Mouse (Mus musculus) urinary bladder, postnatal 14 days (tissue): ENCODE results near the gene Baz2b.

Experiments used
- DNase-seq: peaks from one replicate; pipeline ENCODE4 v3.0.0; 2021; ENCODE audit warnings: low spot score

The Baz2b gene

DNA sequence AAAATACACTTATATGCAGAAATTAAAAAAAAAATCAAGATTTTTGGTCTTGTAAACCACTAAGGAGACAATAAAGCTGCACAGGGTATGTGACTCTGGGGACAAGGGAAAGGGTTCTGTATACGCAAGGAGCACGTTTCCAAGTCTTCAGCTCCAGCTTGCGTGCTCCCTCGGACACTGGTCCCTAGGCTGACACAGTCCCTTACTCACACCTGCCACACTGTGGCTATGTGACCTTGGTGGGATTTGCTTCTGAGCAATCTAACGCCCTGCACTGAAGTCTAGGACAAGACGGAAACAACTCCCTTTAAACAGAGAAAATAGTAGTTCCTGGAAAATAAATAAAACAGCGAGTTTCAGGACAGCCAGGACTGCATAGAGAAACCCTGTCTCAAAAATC is 253.7 kb downstream of the Baz2b start:
- no peak for DNase-seq

DNA sequence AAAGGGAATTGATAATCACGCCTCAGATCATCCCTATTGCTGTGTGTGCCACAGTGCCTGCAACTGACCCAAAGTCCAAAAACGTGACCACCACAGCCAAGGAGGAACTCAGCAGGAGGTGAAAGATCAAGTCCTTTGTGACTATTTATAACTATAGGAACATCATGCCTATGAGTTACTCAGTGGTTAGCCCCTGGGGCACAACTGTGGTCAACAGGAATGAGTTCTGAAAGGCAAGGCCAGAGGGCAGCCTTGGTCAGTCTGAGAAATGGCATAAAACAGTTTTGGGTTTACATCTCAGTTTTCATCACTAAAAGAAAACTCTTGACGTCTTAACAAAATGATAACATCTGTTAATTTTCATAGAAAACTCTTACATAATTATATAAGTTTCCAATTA is 254.8 kb downstream of the Baz2b start:
- DNase-seq = no peak

DNA sequence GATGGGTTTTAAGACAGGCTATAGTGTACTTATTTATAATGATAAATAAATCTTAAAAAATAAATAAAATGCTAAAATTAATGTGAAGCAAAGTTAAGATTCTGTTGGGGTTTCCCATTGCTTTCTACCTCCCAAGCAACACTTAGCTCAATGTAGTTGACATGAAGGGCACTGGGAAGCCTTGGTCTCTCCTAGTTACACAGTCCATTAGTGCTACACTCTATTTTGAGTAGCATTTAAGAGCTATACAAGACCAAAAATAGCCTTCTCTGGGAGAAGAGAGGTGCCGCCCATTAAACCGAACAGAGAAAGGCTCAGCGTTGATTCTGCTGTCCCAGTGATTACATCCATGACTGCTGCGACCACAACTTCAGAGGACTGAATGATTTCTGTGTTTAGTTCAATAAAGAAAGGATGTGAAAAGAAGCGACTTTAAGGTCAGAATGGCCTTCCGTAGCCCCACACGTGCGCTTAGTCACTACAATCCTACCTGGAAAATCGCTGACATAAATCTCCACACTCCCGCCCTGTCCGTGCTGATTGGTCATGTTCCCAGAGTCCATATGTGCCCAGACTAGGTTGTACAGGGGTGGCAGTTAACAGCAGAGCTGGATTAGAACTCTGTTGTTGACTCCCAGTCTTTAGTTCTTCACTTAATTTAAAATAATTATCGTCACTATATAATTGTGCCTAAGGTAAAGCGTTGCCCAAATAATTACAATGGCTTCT is 257.2 kb downstream of the Baz2b start:
- no peak for DNase-seq

DNA sequence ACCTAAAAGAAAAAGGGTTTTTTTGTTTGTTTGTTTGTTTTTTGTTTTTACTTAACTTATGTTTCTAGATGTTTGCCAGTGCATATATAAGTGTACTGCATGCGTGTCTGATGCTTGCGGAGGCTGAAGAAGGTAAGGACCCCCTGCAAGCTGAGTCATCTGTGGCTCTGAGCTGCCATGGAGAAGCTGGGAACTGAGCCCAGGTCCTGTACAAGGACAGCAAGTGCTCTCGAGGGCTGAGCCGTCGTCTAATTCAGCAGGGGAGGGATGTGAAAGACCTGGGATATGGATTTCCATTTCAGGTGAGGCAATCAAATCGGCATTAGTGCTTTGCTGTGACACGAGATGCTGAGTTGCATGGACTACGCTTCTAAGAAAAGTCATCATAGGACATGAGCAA is 257.9 kb downstream of the Baz2b start:
- DNase-seq = no peak

DNA sequence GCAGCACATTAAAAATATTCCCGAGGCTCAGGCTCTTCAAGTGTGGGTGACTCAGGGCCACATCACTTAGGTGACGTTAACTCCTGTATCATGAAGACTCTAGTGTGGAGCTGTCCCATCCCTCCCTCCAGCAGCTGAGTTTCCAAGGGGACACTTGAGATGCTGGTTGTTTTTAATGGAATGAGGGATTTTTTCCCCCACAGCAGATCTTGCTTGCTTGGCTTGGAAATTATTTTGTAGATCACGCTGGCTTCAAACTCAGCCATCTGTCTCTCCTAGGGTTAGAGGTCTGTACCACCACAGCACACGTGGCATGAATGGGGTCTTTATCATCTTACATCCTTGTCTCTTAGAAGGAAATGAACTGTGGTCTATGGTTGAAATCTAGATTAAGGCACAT is 258.5 kb downstream of the Baz2b start:
- DNase-seq = no peak

DNA sequence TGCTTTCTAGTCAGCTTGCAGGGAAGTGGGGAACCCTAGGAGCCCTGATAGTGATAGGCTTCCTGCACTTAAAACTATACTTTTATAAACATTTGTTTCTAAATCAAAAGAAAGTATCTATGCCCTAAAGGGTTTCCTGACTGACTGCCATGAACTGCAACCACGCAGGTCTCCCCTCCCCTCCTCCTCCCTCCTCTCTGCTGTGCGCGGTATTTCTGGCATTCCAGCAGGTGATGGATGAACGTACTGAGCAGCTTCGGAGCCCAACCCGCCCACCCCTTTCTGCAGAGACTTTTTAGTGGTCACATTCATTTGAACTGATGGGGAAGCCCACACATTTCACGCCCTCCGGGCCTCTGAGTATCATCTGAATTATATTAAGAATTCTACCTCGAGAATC is 273.3 kb downstream of the Baz2b start:
- no peak for DNase-seq

DNA sequence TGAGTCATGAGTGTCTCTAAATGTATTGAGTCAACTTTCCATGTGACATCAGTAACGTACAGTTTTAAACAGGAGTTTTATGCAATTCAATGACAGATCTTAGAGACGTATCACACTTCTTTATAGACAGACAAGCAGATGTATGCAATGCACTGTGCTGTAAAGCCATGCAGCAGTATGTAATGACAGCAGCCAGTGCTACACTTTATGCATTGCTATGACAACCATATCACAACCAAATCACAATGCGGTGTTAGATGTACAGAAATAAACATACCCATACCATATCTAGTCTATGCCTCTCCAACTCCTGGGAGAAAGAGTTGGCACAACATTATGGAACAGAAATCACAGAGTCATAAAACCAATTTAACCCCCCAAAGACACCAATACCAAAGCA is 276.5 kb downstream of the Baz2b start:
- no peak for DNase-seq

DNA sequence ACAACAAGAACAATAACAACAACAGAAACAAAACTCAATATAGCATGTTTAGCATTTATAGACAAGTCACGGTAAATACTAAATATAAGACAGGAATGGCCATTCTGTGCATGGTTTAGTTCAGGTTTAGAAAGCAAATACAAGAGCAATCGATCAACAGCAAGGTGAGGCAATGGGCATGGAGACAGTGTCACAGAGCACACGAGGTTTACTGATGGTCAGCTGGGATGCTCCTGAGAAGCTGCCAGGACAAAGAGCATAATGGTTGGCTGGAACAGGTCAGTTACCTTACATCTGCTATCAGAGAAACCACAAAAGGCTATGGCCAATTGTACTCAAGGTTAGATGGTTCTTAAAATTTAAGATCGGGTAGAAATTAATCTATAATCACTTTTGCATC is 277.4 kb downstream of the Baz2b start:
- no peak for DNase-seq

DNA sequence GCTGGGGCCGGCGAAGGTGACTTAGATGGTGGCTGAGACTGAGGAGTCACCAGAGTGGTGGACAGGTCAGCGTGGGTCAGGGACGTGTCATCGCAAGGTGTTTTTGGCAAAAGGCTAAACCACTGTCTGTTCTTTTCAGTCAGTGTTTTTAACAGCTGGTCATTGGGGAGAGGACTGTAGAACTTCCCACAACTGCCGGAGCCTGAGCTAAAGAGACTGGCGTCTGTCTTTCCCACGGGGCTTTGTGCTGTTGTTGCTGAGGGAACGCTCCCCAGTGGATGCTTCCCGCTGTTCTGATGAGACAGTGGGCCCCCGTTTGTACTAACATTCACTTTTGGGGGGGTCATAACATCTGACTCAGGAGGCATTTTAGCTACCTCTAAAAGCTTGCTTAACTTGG is 296.0 kb downstream of the Baz2b start:
- no peak for DNase-seq

DNA sequence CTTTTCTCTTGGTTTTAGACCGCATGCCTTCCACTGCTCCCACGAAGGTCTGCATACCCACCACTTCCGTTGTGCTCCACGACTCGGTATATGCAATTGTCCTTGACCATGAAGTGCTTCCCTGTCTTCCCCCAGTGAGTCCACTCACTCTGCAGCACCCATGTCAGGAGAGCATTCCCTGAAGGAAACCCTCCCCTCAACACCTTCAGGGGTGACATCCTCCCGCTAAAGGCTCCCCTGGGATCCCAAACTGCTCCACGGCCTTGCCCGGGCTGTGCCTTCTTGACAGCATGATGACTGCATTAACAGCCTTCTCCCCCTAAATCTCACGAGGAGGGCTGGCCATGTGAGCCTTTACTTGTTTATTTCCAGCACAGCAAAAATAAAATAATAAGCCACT is 301.6 kb downstream of the Baz2b start:
- DNase-seq = no peak

DNA sequence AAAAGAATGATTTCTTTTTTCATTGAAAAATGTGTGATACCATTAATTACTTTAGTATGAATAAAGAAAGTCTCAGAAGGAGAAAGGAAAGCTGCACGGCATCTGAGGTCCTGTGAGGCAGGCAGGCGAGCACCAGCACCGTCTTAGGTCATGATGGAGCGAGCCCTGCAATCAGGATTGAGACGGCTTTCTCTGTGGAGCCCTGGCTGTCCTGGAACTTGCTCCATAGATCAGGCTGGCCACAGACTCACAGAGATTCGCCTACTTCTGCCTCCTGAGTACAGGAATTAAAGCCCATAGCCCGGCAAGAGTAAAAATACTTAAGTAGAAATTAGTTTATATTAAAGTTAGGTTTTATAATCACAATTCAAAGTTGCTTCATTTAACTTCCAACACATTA is 305.6 kb downstream of the Baz2b start:
- DNase-seq = no peak

DNA sequence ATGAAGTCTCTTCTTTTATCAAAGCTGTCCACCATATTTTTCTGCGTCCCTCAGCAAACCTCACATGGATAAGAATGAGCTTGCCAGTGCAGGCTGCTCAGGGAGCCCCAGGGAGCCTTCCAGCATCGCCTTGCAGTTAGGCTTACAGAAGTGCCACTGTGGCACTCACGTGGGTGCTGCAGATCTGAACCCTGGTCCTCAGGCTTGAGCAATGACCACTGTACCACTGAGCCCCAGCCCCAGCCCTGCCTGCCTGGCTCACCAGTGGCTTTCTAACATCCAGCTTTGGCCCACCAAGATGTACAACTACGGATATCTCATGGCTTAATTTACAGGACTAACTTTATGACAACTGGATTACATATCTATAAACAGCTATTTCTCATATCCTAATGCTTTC is 311.0 kb downstream of the Baz2b start:
- DNase-seq = no peak

DNA sequence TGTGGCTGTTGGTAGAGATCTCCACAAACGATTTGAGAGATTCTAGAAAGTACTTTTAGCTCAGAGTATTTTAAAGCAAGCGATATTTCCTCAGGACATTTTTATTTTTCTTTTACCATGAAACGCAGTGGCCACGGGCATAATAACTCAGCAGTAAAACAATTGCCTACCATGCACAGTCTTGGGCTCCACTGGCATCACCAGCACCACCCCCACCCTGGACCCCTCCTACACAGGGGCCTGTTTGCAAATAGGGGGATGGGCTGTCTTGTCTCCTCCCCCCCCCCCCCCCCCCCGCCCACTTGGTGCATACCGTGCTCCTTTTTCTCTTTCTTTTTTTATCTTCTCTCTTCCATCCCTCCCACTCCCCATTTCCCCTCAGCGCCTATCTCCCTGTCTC is 311.5 kb downstream of the Baz2b start:
- no peak for DNase-seq

DNA sequence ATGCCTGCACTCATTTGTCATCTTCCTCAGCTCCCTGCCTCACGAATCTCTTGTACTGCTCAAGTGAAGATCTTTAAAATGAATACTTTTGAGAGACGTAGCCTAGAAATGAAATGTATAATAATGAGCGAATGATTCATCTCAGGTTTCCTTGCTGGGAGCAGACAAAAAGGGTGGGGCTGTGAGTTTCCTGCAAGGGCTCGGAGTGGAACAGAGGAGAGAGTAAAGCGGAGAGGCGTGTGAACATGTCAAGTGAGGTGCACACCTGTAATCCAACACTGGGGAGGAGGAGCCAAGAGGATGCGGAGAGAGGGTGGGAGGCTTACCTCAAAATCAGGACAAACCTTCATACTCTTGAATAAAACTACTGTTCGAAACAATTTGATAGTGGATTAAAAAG is 312.8 kb downstream of the Baz2b start:
- DNase-seq = peak; percentile 21

DNA sequence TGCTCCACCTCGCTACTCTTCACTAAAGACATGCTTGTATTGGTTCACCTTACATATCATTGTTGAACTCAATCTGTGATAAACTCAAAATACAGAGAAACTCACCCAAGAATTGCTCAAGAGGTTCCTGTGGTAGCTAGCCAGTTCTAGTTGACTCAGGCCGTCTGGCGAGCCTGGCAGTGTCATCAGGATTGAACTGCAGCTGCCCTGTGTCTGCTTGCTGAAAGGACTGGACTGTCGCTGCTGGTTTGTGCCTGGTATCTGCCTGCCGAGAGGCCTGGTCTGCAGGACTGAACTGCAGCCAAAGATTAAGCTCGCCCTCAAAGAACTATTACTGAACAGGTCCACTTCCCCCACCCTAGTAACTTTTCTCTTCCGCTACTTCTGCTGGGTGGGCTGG is 313.2 kb downstream of the Baz2b start:
- DNase-seq = peak; percentile 36

DNA sequence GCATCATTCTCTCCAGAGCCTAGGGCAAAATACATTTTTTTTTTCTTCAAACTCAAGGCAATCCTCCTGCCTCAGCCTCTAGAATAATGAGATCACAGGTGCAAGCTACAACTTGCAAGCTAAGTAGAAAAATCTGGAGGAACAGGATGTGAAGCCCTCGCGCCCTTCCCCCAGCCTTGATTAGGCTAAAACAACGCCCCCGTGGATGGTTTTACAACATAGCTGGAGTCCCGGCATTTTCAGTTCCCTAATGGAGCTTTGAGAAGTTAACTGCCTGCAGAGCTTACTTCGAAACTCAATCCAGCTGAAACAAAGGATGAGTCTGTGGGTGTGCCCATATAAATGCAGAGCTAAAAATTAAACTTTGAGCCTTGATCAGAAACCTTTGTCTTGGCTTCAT is 319.9 kb downstream of the Baz2b start:
- no peak for DNase-seq

DNA sequence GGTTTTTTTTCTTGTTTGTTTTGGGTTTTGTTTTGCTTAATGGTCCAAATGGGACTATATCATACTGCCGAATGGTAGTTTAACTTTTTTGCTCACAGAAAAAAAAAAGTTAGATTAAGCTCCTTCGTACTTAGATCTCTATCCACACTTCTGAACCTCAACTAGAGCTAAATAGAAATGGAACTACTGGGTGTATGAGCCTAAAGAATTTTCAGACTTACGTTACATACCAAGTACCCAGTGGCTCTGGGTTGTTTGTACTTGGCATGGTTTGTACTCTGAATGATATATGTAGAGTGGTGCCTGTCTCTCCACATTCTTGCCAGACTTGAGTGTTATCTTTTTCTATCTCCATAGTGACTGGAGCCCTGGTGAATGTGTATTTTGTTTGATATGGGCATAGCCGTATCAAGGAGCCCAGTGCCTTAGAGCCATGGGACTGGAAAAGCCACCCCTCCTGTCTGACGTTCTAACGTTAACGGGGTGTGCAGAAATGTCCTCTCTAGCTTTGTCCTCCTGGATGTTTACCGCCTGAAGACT is 326.8 kb downstream of the Baz2b start:
- no peak for DNase-seq

DNA sequence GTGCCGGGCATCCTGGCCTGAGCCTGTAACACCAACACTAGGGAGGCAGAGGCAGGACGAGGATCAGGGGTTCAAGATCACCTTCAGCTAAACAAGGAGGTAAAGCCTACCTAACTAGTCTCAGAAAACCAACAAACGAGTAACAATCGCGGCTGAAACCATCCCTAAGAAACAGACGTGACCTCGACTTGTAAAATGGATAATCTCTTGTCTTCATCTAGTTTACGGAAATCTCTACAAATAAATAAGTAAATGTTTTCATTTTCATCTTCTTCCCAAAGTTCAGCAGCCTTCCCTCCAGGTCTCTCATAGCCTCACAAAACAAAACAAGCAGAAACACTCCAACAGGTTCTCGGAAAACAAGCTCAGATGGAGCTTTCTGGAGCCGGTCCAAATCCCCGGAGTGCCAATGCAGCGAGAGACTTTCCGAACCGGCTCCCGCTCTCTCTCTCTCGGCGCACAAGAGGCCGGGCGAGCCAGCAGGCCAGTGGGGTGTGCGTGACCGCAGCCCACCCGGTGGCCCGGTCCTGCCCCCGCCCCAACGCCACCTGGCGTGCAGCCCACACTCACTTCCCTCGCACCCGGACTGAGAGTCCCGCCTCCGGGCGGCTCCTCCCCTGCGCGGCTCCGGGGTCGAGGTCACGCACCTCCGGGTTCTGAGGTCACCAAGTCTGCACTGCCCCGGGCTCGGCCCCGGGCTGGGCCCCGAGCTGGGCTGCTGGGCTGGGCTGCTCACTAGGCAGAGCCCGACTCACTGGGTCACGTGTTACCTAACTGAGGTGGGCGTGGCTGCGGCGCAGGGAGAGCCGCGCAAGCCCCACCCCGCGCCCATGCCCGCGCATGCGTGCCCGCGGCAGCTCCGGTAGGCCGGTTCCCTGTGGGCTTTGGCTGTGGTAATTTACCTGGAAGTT is 327.6 kb downstream of the Baz2b start, which contains the start of gene Wdsub1:
Gene Wdsub1, minus strand, starts transcription at position 761 of the 911 bp plus-strand sequence.
- peak; percentile 95 for DNase-seq

DNA sequence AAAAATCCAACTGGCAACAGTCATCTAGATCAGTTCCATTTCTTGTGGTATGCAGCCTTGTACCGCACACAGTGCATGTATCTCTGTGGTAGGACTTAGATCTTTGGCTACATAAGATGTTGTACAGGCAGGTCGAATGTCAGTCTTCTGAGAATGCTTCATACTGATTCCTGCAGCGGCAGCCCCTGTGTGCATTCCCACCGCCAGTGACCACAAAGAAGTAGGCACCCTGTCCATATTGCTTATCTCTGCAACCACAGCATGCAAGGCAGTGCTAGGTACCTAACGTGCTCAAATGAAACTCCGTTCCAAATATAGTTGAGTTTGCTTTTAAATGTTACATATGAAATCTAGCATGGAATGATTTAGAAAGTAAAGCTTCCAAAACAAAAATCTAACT is 328.2 kb downstream of the Baz2b start:
- DNase-seq = no peak

DNA sequence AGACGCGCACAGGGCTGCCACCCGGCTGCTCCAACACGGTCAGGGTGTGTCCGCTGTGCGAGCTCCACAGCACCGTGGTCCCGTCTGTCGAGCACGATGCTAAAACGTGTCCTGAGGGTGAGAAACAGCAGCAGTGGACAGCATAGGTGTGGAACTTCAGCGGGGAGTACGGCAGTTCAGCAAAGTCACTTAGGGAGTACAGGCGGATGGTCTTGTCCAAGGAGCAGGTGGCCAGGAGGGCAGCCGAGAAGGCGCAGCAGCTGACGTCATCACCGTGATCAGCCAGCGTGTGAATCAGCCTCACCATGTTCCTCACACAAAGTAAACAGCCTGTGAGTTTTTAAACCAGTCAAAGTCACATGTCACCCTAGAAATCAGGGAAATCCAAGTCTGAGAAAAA is 331.4 kb downstream of the Baz2b start:
- peak; percentile 11 for DNase-seq

DNA sequence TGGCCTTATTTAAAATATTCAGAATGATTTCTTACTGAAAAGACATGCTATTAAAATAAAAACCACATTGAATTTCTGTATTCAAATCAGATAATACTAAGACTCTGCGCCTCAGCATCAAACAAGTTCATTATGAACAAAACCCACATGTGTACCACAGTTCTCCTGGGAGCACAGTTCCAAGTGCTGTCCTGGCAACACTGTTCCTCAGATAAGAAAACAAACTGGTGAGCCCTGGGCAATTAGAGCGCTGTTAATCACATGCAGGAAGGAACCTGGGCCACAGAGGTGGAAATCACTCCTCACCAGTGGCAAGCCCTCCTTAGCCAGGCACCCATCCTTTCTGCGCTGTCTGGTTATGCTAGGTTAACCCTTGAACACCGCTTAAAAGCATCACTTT is 332.3 kb downstream of the Baz2b start:
- DNase-seq = no peak

DNA sequence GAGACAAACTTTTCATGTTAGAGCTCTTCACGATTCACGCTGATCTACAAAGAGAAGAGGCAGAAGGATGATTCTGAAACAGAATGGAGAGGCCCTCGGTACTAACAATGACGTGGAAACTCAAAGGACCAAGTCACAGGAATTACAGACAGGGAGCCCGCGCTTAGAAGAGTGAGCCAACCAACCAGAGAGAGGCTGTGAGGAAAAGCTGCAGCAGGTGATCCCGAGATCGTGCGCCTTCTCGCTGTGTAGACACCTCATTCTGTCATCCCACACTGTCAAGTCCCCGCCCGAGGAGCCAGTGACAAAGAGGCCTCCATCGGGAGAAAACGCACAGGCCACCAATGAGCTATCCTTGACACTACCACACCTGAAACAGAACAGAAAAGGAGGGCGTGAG is 333.2 kb downstream of the Baz2b start:
- no peak for DNase-seq

DNA sequence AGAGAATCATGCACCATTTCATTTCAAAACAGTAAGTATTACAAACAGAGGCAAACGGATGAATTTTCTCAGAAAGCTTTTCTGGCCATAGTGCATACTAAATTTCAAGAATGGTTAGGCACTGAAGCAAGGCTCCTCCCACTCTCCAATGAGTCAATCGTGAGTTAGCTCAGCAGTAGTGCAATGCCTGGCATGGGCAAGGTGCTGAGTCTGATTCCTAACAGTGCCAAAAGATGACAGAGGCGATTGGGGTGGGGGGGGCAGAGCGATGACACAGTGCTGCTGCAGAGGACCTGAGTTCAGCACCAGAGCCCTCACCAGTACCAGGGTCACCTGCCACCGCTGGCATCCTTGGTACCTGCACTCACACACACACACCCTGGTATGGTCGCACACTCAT is 339.1 kb downstream of the Baz2b start:
- no peak for DNase-seq
